Mouse (Mus musculus) MEL (cell line): ENCODE measurements around the gene G6pc3. TPM values are rescaled to one million over a fixed set of nuclear protein-coding genes. Genes with fewer than 3 reads are reported as not detected.

ENCODE experiments used
- DNase-seq: peaks from one replicate; pipeline ENCODE4 v3.0.0; 2011; ENCODE audit warnings: low read depth, low spot score
- H3K27ac ChIP-seq: 2 replicates; pipeline ENCODE4 v1.5.1; 2012; ENCODE audit warnings: low read depth, mild to moderate bottlenecking, control low read depth, low read length, moderate library complexity; ENCODE audit not compliant: control insufficient read depth
- H3K27me3 ChIP-seq, 2 experiments: fragments of 150-350 bp in 1 of 2; sonication (generic) in 1 of 2; 2 replicates each; pipeline ENCODE4 v1.6.1; 2012; ENCODE audit warnings: low read length in 2 of 2, mild to moderate bottlenecking in 2 of 2, improper control_type of control experiment in 1 of 2, moderate library complexity in 1 of 2; ENCODE audit not compliant: insufficient read depth in 2 of 2, control insufficient read depth in 1 of 2
- H3K36me3 ChIP-seq, 2 experiments: 2 replicates each; pipeline ENCODE4 v1.6.1; 2012 to 2014; ENCODE audit warnings: low read length in 2 of 2, improper control_type of control experiment in 1 of 2, inconsistent platforms in 1 of 2, mild to moderate bottlenecking in 1 of 2; ENCODE audit not compliant: insufficient read depth in 2 of 2, control insufficient read depth in 1 of 2
- H3K4me1 ChIP-seq, 2 experiments: fragments of 150-350 bp in 1 of 2; sonication (generic) in 1 of 2; 2 replicates each; pipeline ENCODE4 v1.6.1; 2012; ENCODE audit warnings: low read length in 2 of 2, improper control_type of control experiment in 1 of 2, mild to moderate bottlenecking in 1 of 2; ENCODE audit not compliant: insufficient read depth in 2 of 2, control insufficient read depth in 1 of 2
- H3K4me3 ChIP-seq, 2 experiments: fragments of 150-350 bp in 1 of 2; sonication (generic) in 1 of 2; 2 replicates each; pipeline ENCODE4 v1.5.1; 2012; ENCODE audit warnings: low read depth in 2 of 2, low read length in 2 of 2, mild to moderate bottlenecking in 2 of 2, moderate library complexity in 2 of 2, control low read depth in 1 of 2, improper control_type of control experiment in 1 of 2; ENCODE audit not compliant: control insufficient read depth in 1 of 2, insufficient read depth in 1 of 2
- H3K79me2 ChIP-seq: 2 replicates; pipeline ENCODE4 v1.6.1; 2012; ENCODE audit warnings: mild to moderate bottlenecking, low read length, moderate library complexity; ENCODE audit not compliant: control insufficient read depth, poor library complexity, insufficient read depth
- H3K9ac ChIP-seq: 2 replicates; pipeline ENCODE4 v1.6.1; 2012; ENCODE audit warnings: low read depth, mild to moderate bottlenecking, control low read depth, low read length, moderate library complexity; ENCODE audit not compliant: control insufficient read depth, poor library complexity, severe bottlenecking
- H3K9me3 ChIP-seq: fragments of 150-350 bp; sonication (generic); replicated peaks from 2 replicates; pipeline ENCODE4 v1.6.1; 2012; ENCODE audit warnings: mild to moderate bottlenecking, low read length, improper control_type of control experiment, moderate library complexity; ENCODE audit not compliant: insufficient read depth
- BHLHE40 ChIP-seq: IDR thresholded peaks from 2 replicates; pipeline ENCODE4 v1.6.1; 2012; ENCODE audit warnings: low read depth, mild to moderate bottlenecking, inconsistent platforms, low read length, improper control_type of control experiment, borderline replicate concordance
- CHD2 ChIP-seq: IDR thresholded peaks from 2 replicates; pipeline ENCODE4 v1.6.1; 2011; ENCODE audit warnings: low read length, improper control_type of control experiment
- CTCF ChIP-seq, 3 experiments: IDR thresholded peaks in 2 of 3; conservative IDR thresholded peaks in 1 of 3; 2 replicates each; pipeline ENCODE4 v1.5.1; 2011 to 2012; ENCODE audit warnings: low read length in 3 of 3, low read depth in 2 of 3, mild to moderate bottlenecking in 2 of 3, improper control_type of control experiment in 1 of 3, inconsistent platforms in 1 of 3, mixed read lengths in 1 of 3, moderate library complexity in 1 of 3; ENCODE audit not compliant: control insufficient read depth in 1 of 3, insufficient read depth in 1 of 3, poor library complexity in 1 of 3, severe bottlenecking in 1 of 3
- E2F4 ChIP-seq: IDR thresholded peaks from 2 replicates; pipeline ENCODE4 v1.6.1; 2011; ENCODE audit warnings: low read depth, low read length, improper control_type of control experiment, borderline replicate concordance
- ELF1 ChIP-seq: IDR thresholded peaks from 2 replicates; pipeline ENCODE4 v1.6.1; 2014; ENCODE audit warnings: low read depth, mild to moderate bottlenecking, inconsistent platforms, low read length, improper control_type of control experiment, moderate library complexity
- GATA1 ChIP-seq: IDR thresholded peaks from 2 replicates; pipeline ENCODE4 v1.6.1; 2011; ENCODE audit warnings: low read depth, low read length, improper control_type of control experiment
- HCFC1 ChIP-seq: IDR thresholded peaks from 2 replicates; pipeline ENCODE4 v1.6.1; 2012; ENCODE audit warnings: low read depth, mild to moderate bottlenecking, inconsistent platforms, low read length, improper control_type of control experiment, moderate library complexity
- JUND ChIP-seq: IDR thresholded peaks from 2 replicates; pipeline ENCODE4 v1.6.1; 2011; ENCODE audit warnings: low read depth, mild to moderate bottlenecking, improper control_type of control experiment, low read length
- KAT2A ChIP-seq: conservative IDR thresholded peaks from 2 replicates; pipeline ENCODE4 v1.6.1; 2012; ENCODE audit warnings: low read depth, low read length, improper control_type of control experiment, inconsistent platforms
- MAZ ChIP-seq: IDR thresholded peaks from 2 replicates; pipeline ENCODE4 v1.6.1; 2012; ENCODE audit warnings: low read depth, mild to moderate bottlenecking, inconsistent platforms, low read length, improper control_type of control experiment
- MYB ChIP-seq: IDR thresholded peaks from 2 replicates; pipeline ENCODE4 v1.6.1; 2011; ENCODE audit warnings: mild to moderate bottlenecking, low read depth, low read length, improper control_type of control experiment
- NELFE ChIP-seq: IDR thresholded peaks from 2 replicates; pipeline ENCODE4 v1.6.1; 2011; ENCODE audit warnings: low read depth, low read length, improper control_type of control experiment
- RAD21 ChIP-seq: IDR thresholded peaks from 2 replicates; pipeline ENCODE4 v1.6.1; 2011; ENCODE audit warnings: mild to moderate bottlenecking, low read depth, low read length, improper control_type of control experiment
- RCOR1 ChIP-seq: IDR thresholded peaks from 2 replicates; pipeline ENCODE4 v1.6.1; 2012; ENCODE audit warnings: low read depth, mild to moderate bottlenecking, inconsistent platforms, low read length, improper control_type of control experiment
- SIN3A ChIP-seq: IDR thresholded peaks from 2 replicates; pipeline ENCODE4 v1.6.1; 2012; ENCODE audit warnings: low read length, improper control_type of control experiment, inconsistent platforms
- SMC3 ChIP-seq: IDR thresholded peaks from 2 replicates; pipeline ENCODE4 v1.6.1; 2011; ENCODE audit warnings: low read depth, low read length, improper control_type of control experiment
- TAL1 ChIP-seq: IDR thresholded peaks from 2 replicates; pipeline ENCODE4 v1.6.1; 2012; ENCODE audit warnings: mild to moderate bottlenecking, inconsistent platforms, low read length, moderate library complexity, mixed read lengths
- TCF12 ChIP-seq: IDR thresholded peaks from 2 replicates; pipeline ENCODE4 v1.6.1; 2014; ENCODE audit warnings: low read depth, mild to moderate bottlenecking, inconsistent platforms, low read length, improper control_type of control experiment, moderate library complexity
- USF2 ChIP-seq, 2 experiments: IDR thresholded peaks; 2 replicates each; pipeline ENCODE4 v1.6.1; 2011 to 2012; ENCODE audit warnings: improper control_type of control experiment in 2 of 2, low read length in 2 of 2, borderline replicate concordance in 1 of 2, inconsistent platforms in 1 of 2, low read depth in 1 of 2, mild to moderate bottlenecking in 1 of 2; ENCODE audit not compliant: insufficient read depth in 1 of 2
- ZC3H11A ChIP-seq: IDR thresholded peaks from 2 replicates; pipeline ENCODE4 v1.6.1; 2012; ENCODE audit warnings: low read depth, mild to moderate bottlenecking, inconsistent platforms, low read length, improper control_type of control experiment
- ZKSCAN1 ChIP-seq: IDR thresholded peaks from 2 replicates; pipeline ENCODE4 v1.6.1; 2012; ENCODE audit warnings: low read depth, mild to moderate bottlenecking, inconsistent platforms, low read length, improper control_type of control experiment, moderate library complexity
- ZNF384 ChIP-seq: IDR thresholded peaks from 2 replicates; pipeline ENCODE4 v1.6.1; 2012; ENCODE audit warnings: low read depth, mild to moderate bottlenecking, inconsistent platforms, low read length, improper control_type of control experiment
- polyA plus RNA-seq, 2 experiments: library from polyadenylated mRNA; stranded (reverse) in 1 of 2; unstranded in 1 of 2; fragments of >175 nt in 1 of 2; fragments of >200 nt in 1 of 2; gene quantifications; 2 replicates each; pipeline versions ENCODE4 v1.2.1 to v1.2.4; 2012; ENCODE audit warnings: low replicate concordance in 2 of 2, low read depth in 1 of 2; ENCODE audit not compliant: insufficient read length in 2 of 2, insufficient read depth in 1 of 2, missing spikeins in 1 of 2
- total RNA-seq: library from RNA; depleted of rRNA; stranded (reverse); fragments of 300-350 nt; gene quantifications from 2 replicates; pipeline ENCODE4 v1.2.3, GENCODE M21; 2012; rRNA removed

Gene G6pc3
- total and polyA plus RNA-seq, 3 experiments = 48.9 to 104 TPM; not detected in 1

GRCm38 (mm10) chr11:102241246-102241645 is 51.8 kb downstream of the G6pc3 start:
- H3K27me3 ChIP-seq = no peaks in the 10 kb centered on the region
- no peak for TF ChIP-seq USF2 (IDR thresholded peaks at IDR 0.05; ENCODE audit: borderline replicate concordance in 1 of 2, insufficient read depth in 1 of 2, low read depth in 1 of 2, low read length in 2 of 2)
- TF ChIP-seq MAZ = no peak
- no peak for TF ChIP-seq TAL1
- TF ChIP-seq E2F4 = no peak
- TF ChIP-seq JUND = no peak
- TF ChIP-seq BHLHE40 = no peak
- TF ChIP-seq NELFE = no peak
- no peak for TF ChIP-seq SMC3
- TF ChIP-seq HCFC1 = no peak
- TF ChIP-seq SIN3A = no peak
- no peak for TF ChIP-seq KAT2A
- no peak for TF ChIP-seq TCF12
- no peak for TF ChIP-seq ZNF384
- TF ChIP-seq CHD2 = no peak
- TF ChIP-seq MYB = no peak
- TF ChIP-seq ZC3H11A = no peak
- TF ChIP-seq GATA1 = no peak
- TF ChIP-seq ZKSCAN1 = no peak
- TF ChIP-seq ELF1 = no peak
- TF ChIP-seq, all 39 proteins: peak for 0
- Histone ChIP-seq H3K9me3 (no peaks in the 10 kb centered on the region), H3K79me2 (no peaks in the 10 kb centered on the region), H3K4me3 (no peak overlapping the region), H3K4me1 (peaks cover 0 to 18% of the 10 kb centered on the region in 2 experiments), H3K36me3 (peaks cover 0 to 13% of the 10 kb centered on the region in 2 experiments; a peak in 2 of 4 replicates), H3K27ac (no peak overlapping the region), H3K9ac (no peak overlapping the region)
- no peak for DNase-seq

- TF ChIP-seq ZC3H11A = peak; percentile 34
- TF ChIP-seq CTCF (IDR thresholded peaks at IDR 0.05 in 2 of 3, conservative IDR thresholded peaks at IDR 0.05 in 1 of 3; ENCODE audit: control insufficient read depth in 1 of 3, insufficient read depth in 1 of 3, low read depth in 2 of 3, low read length in 3 of 3, poor library complexity in 1 of 3, severe bottlenecking in 1 of 3) = peak; percentile 52 to 64 (median 57)
- no peak for TF ChIP-seq ZNF384
- no peak for TF ChIP-seq RCOR1
- peak; percentile 45 for TF ChIP-seq RAD21
- peak; percentile 45 for TF ChIP-seq SMC3
- H3K9me3 ChIP-seq = no peaks in the 10 kb centered on the region
- DNase-seq = peak; percentile 60
- H3K79me2 ChIP-seq = no peaks in the 10 kb centered on the region
- H3K4me1 ChIP-seq = peaks cover 0 to 14% of the 10 kb centered on the region in 2 experiments
- no peaks in the 10 kb centered on the region for H3K27me3 ChIP-seq
- no peak overlapping the region for H3K27ac ChIP-seq
- no peak overlapping the region for H3K9ac ChIP-seq
- peaks cover 0 to 11% of the 10 kb centered on the region in 2 experiments; a peak in 2 of 4 replicates for H3K36me3 ChIP-seq
- no peak overlapping the region for H3K4me3 ChIP-seq
Measured at GRCm38 (mm10) chr11:102241874-102242273, 52.5 kb downstream of the G6pc3 start.

Other genes with a start within 250 kb of the G6pc3 start
- not detected in 2 replicates for gene Sost, start 222.6 kb upstream of the G6pc3 start, total RNA-seq
- gene Sost, start 222.6 kb upstream of the G6pc3 start, polyA plus RNA-seq = not detected
- not detected in 2 replicates for gene Cfap97d1, start 205.3 kb upstream of the G6pc3 start, total RNA-seq
- not detected for gene Cfap97d1, start 205.3 kb upstream of the G6pc3 start, polyA plus RNA-seq
- 18.4 and 18.7 TPM in 2 replicates for gene Dusp3, start 202.6 kb upstream of the G6pc3 start, total RNA-seq
- gene Dusp3, start 202.6 kb upstream of the G6pc3 start, polyA plus RNA-seq = 10 to 100 TPM; 29.8 to 35.5 TPM
- gene Mpp3, start 161.2 kb upstream of the G6pc3 start, total RNA-seq = 4.6 and 5.5 TPM in 2 replicates
- 1 to 10 TPM in 1 of 2 experiments, not detected in 1; 7.1 TPM for gene Mpp3, start 161.2 kb upstream of the G6pc3 start, polyA plus RNA-seq
- gene Cd300lg, start 148.1 kb upstream of the G6pc3 start, total RNA-seq = 0.08 TPM in 1 of 2 replicates, not detected in the other
- under 1 TPM in 1 of 2 experiments, not detected in 1; 0.26 TPM for gene Cd300lg, start 148.1 kb upstream of the G6pc3 start, polyA plus RNA-seq
- 2.9 and 4.6 TPM in 2 replicates for gene Mpp2, start 101.1 kb upstream of the G6pc3 start, total RNA-seq
- 10 to 100 TPM in 1 of 2 experiments, not detected in 1; 16.3 TPM for gene Mpp2, start 101.1 kb upstream of the G6pc3 start, polyA plus RNA-seq
- gene Ppy, start 88.3 kb upstream of the G6pc3 start, total RNA-seq = not detected in 2 replicates
- gene Ppy, start 88.3 kb upstream of the G6pc3 start, polyA plus RNA-seq = not detected
- not detected in 2 replicates for gene Pyy, start 81.8 kb upstream of the G6pc3 start, total RNA-seq
- not detected for gene Pyy, start 81.8 kb upstream of the G6pc3 start, polyA plus RNA-seq
- gene Nags, start 44.1 kb upstream of the G6pc3 start, total RNA-seq = 5.4 and 6.6 TPM in 2 replicates
- gene Nags, start 44.1 kb upstream of the G6pc3 start, polyA plus RNA-seq = 1 to 10 TPM in 1 of 2 experiments, not detected in 1; 9.7 TPM
- 43.9 and 45.1 TPM in 2 replicates for gene Tmem101, start 33.2 kb upstream of the G6pc3 start, total RNA-seq
- gene Tmem101, start 33.2 kb upstream of the G6pc3 start, polyA plus RNA-seq = 10 to 100 TPM in 1 of 2 experiments, not detected in 1; 30.1 TPM
- 74.2 and 75.0 TPM in 2 replicates for gene Lsm12, start 4.3 kb upstream of the G6pc3 start, total RNA-seq
- gene Lsm12, start 4.3 kb upstream of the G6pc3 start, polyA plus RNA-seq = 100 to 1,000 TPM; 128 to 150 TPM
- gene Hdac5, start 40.5 kb downstream of the G6pc3 start, total RNA-seq = 9.1 and 10.4 TPM in 2 replicates
- gene Hdac5, start 40.5 kb downstream of the G6pc3 start, polyA plus RNA-seq = 10 to 100 TPM in 1 of 2 experiments, not detected in 1; 29.3 TPM
- 19.5 and 20.0 TPM in 2 replicates for gene BC030867, start 59.3 kb downstream of the G6pc3 start, total RNA-seq
- 10 to 100 TPM; 36.2 to 51.7 TPM for gene BC030867, start 59.3 kb downstream of the G6pc3 start, polyA plus RNA-seq
- gene Asb16, start 79.1 kb downstream of the G6pc3 start, total RNA-seq = 3.9 and 4.4 TPM in 2 replicates
- 1 to 10 TPM in 1 of 2 experiments, not detected in 1; 8.5 TPM for gene Asb16, start 79.1 kb downstream of the G6pc3 start, polyA plus RNA-seq
- 27.0 and 29.3 TPM in 2 replicates for gene Tmub2, start 95.3 kb downstream of the G6pc3 start, total RNA-seq
- gene Tmub2, start 95.3 kb downstream of the G6pc3 start, polyA plus RNA-seq = 10 to 100 TPM in 1 of 2 experiments, not detected in 1; 40.5 TPM
- 40.5 and 46.7 TPM in 2 replicates for gene Atxn7l3, start 107.0 kb downstream of the G6pc3 start, total RNA-seq
- 10 to 100 TPM; 39.4 to 53.0 TPM for gene Atxn7l3, start 107.0 kb downstream of the G6pc3 start, polyA plus RNA-seq
- gene Ubtf, start 130.1 kb downstream of the G6pc3 start, total RNA-seq = 151 and 189 TPM in 2 replicates
- 100 to 1,000 TPM in 1 of 2 experiments, 10 to 100 TPM in 1; 76.5 to 145 TPM for gene Ubtf, start 130.1 kb downstream of the G6pc3 start, polyA plus RNA-seq
- gene Slc4a1, start 176.6 kb downstream of the G6pc3 start, total RNA-seq = 0.23 and 0.36 TPM in 2 replicates
- under 1 TPM in 1 of 2 experiments, not detected in 1; 0.35 TPM for gene Slc4a1, start 176.6 kb downstream of the G6pc3 start, polyA plus RNA-seq
- 0.39 and 0.42 TPM in 2 replicates for gene Rundc3a, start 203.8 kb downstream of the G6pc3 start, total RNA-seq
- gene Rundc3a, start 203.8 kb downstream of the G6pc3 start, polyA plus RNA-seq = 1 to 10 TPM in 1 of 2 experiments, not detected in 1; 2.1 TPM
- gene Slc25a39, start 218.3 kb downstream of the G6pc3 start, total RNA-seq = 174 and 183 TPM in 2 replicates
- 100 to 1,000 TPM in 1 of 2 experiments, not detected in 1; 325 TPM for gene Slc25a39, start 218.3 kb downstream of the G6pc3 start, polyA plus RNA-seq
- gene Grn, start 240.7 kb downstream of the G6pc3 start, total RNA-seq = 14.5 and 14.7 TPM in 2 replicates
- 10 to 100 TPM in 1 of 2 experiments, not detected in 1; 42.1 TPM for gene Grn, start 240.7 kb downstream of the G6pc3 start, polyA plus RNA-seq